Mouse (Mus musculus): ENCODE measurements at regions not wholly inside any gene's neighbourhood (a gene's known extent, or its start where the extent isn't known, plus 50 kb on each side); places are given as distances from the start of the nearest gene placed in this dataset.

GRCm38 (mm10) chr9:115484408-115484807, 174.2 kb upstream of the Stt3b start:
- no peak for DNase-seq

GRCm38 (mm10) chr9:115485219-115485618, 175.0 kb upstream of the Stt3b start:
- DNase-seq: no peak

DNA sequence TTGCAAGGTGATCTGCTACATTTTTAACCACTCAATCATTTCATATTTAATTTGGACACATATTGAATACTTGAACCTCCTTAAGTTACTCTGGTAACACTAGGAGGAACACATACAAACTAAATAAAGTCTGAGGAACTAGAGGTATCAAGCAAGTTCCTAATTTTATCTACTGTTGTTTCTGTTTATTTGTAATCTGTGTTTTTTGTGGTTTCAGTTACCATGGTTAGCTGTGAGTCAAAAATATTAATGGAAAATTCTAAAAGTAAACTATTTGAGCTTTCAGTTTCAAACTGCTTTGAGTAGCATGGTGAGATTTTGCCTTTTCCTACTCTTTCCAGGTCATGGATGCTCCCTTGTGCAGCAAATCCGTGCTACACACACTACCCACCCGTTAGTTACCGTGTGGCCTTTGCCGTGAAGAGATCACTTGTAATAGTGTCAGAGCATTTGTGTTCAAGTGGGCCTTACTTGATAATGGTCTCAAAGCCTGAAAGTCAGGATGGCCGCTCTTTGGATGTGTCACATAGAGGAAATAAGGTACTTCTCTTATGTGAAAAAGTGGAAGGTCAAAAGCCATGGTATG, 177.0 kb upstream of the Stt3b start:
- no peak for DNase-seq

- DNase-seq: no peak
Measured at GRCm38 (mm10) chr9:115488913-115489809, 178.9 kb upstream of the Stt3b start.

DNA sequence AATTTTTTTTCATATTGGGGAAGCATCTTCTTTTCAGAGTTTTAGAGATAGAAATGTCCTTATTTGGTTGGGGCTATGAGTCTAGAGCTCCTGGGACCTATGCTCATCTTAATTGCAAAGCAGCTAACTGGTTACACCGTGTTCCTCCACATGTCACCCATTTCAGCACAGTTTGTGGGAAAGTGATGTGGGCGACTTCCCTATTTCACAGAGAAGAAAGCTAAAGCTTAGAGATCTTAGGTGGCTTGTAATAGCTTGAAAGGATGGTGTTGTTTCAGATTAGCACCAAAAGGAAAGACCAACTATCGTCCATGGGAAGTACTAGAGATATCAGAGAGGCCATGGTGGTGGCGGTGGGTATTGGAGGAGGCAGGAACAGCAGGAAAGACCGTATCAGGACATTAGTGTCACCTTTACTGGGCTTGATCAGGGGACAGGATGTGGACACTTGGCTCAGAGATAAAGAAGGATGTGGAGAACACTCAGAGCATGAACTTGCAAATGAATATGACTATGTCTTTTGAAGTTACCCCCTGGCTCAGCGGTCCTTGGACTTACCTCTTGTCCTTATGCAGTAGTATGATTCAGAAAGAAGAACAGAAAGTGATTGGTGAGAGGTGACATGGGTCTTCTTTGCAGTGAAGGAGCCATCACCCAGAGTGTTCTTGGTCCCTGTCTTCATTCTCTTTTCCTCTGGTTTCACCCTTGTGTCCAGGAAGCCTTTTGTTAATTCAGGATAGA, 182.4 kb upstream of the Stt3b start:
- no peak for DNase-seq

- DNase-seq: no peak
Measured at GRCm38 (mm10) chr9:115493765-115494164, 183.5 kb upstream of the Stt3b start.

GRCm38 (mm10) chr9:115499536-115499935, 189.3 kb upstream of the Stt3b start:
- no peak for DNase-seq

- DNase-seq: no peak
Measured at GRCm38 (mm10) chr9:115504789-115505188, 194.6 kb upstream of the Stt3b start.

DNA sequence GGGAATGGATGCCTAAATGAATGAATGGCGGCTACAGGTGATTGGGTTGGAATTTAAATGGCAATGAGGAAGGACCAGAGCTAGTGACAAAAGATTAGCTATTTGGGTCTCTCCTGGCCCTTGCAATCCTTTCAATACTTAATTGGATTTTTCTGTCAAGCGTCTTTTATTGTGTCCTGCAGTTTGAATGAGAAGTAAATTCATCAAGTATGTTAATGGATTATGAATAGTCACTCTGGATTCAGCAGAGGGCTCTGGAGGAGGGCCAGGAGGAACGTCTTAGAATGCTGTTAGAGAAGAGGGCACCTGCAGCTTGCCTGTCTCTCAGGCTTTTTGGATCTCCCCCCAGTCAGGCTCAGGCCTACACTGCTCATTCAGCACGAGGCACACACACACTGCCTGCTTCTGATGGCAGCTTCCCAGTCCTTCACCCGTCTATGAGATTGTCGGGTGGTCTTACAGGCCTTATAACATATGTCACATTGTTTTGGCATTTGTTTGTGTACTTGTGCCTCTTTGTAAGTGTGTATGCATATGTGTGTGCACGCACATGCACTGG, 197.0 kb upstream of the Stt3b start:
- DNase-seq: no peak

- no peak for DNase-seq
Measured at GRCm38 (mm10) chr9:115512835-115513629, 202.8 kb upstream of the Stt3b start.

DNA sequence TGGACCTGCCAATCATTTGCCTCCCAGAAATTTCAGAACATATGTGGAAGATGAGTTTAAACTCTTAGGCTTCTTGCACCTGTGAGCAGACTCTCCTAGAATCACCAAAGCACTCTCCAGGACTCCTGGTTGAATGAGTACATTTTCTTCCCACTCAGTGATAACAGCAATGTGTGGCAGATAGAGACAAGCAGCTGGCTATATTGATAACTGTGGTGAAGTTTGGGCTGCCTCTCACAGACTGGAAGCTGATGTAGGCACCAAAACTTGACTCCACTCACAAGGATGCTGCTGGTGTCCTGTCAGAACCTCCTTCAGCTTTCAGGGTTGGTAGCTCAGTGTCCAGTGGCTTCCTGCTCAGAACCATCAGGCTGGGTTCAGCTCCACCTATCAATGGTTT, 207.7 kb upstream of the Stt3b start:
- DNase-seq: no peak

- DNase-seq: no peak
Measured at GRCm38 (mm10) chr9:115524161-115524560, 213.9 kb upstream of the Stt3b start.

- no peak for DNase-seq
Measured at GRCm38 (mm10) chr9:115524591-115524990, 214.4 kb upstream of the Stt3b start.

- DNase-seq: no peak
Measured at GRCm38 (mm10) chr9:115526322-115526721, 216.1 kb upstream of the Stt3b start.

GRCm38 (mm10) chr9:115526981-115527380, 216.8 kb upstream of the Stt3b start:
- no peak for DNase-seq

DNA sequence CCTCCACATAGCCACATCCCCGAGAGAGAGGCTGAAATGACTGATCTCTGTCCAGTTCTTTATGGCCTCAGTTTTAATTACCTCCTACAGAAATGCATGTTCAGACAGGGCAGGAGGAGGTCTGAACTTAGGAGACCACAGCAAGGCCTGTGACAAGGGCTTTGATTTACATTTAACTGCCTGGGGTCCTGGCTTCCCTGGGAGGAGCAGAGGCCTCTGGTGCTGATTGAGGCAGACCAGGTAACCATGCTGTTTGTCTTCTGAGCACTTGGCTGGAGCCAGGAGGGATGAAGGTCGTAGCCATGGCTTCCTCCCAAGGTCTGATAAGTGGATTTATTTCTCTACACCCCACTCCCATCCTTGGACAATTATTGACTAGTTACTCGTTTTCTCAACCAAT, 224.0 kb upstream of the Stt3b start:
- DNase-seq: no peak

GRCm38 (mm10) chr9:115543665-115544064, 233.4 kb upstream of the Stt3b start:
- DNase-seq: no peak

DNA sequence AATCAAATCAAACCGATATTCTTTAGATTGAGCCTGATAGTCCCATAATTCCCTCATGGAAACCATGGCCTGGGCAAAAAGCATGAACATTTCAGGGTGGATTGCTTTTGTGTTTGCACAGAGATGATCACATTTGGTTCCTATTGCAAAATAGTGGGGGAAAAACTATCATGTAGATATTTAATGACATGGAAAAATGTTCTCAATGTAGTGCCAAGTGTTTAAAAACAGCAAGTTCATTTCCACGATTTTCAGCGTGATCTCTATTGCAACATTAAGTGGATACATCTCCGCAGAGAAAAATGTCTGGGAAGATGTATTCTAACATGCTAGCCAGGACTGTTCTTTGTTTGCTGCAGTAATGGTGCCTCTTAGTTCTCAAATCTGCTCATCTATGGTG, 235.0 kb upstream of the Stt3b start:
- no peak for DNase-seq

DNA sequence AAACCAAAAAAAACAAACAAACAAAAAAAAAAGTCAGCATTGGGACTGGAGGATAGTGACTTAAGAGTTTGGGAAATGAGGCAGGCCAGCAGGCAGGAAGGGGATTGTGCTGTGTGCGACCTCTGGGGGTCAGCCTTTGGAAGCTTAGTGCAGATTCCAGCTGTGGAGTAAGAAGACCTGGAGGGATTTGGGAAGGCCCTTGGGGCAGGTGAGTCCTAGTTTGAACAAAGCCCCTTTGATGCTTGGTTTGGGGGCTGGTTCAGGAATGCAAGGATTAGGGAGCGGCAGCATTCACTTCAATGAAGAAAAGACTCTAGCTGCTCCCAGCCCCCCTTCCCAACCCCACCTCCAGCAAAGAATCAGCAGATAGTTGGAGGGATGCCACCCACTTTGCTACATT, 235.6 kb upstream of the Stt3b start:
- no peak for DNase-seq

- peak; percentile 7 for DNase-seq
Measured at GRCm38 (mm10) chr9:115547625-115548325, 237.6 kb upstream of the Stt3b start.

GRCm38 (mm10) chr9:115548722-115549349, 238.6 kb upstream of the Stt3b start:
- DNase-seq: peak; percentile 9
